Comparison of ENCODE assay signal across 14 mouse cellular contexts in genomic region chr5:137758921-137759534, GRCm38 (mm10). TPM values are rescaled to one million over a fixed set of nuclear protein-coding genes. Genes with fewer than 3 reads are reported as not detected.
DNase-seq lines count a peak whose midpoint lies in the region; ATAC-seq and TF ChIP-seq lines count a peak whose summit lies in the region.
"Had no signal": no experiment of that assay in that cellular context is flagged by ENCODE, and none has a peak within 500 bp of the region (broad histone marks: within the 10 kb centered on the region; RNA-seq: fewer than 3 reads in every experiment).

No protein-coding gene starts in this region.

- H3K4me3 ChIP-seq in hindbrain, embryonic 12.5 days = no peak overlapping the region
- no peak overlapping the region for H3K4me3 ChIP-seq in hindbrain, embryonic 10.5 days
- H3K4me3 ChIP-seq in testis, adult 2 months (ENCODE audit: control insufficient read depth, low read depth, low read length) = peak overlapping the region; percentile 66
- 0 out of 2 replicates have a peak overlapping the region, but pooled peaks have one; percentile 22 for H3K4me3 ChIP-seq in hindbrain, postnatal 0 days (ENCODE audit: low read length)
- no peak overlapping the region for H3K4me3 ChIP-seq in intestine, postnatal 0 days (ENCODE audit: low read depth, low read length)
- H3K4me3 ChIP-seq: liver, embryonic 15.5 days had no signal

- no peak for ATAC-seq in hindbrain, embryonic 12.5 days (ENCODE audit: low FRiP score)
- ATAC-seq in hindbrain, postnatal 0 days = no peak
- no peak for ATAC-seq in intestine, postnatal 0 days

- H3K4me2 ChIP-seq in hindbrain, embryonic 12.5 days (replicated peaks) = no peak overlapping the region
- H3K4me2 ChIP-seq in hindbrain, postnatal 0 days (ENCODE audit: low read depth, low read length) = peak overlapping the region; percentile 47
- no peak overlapping the region for H3K4me2 ChIP-seq in intestine, postnatal 0 days (replicated peaks; ENCODE audit: low read depth)
- H3K4me2 ChIP-seq: liver, embryonic 15.5 days had no signal

- H3K27me3 ChIP-seq in hindbrain, embryonic 12.5 days = no peaks in the 10 kb centered on the region
- H3K27me3 ChIP-seq in hindbrain, embryonic 10.5 days (ENCODE audit: insufficient read depth, poor library complexity, severe bottlenecking) = no peaks in the 10 kb centered on the region
- no peaks in the 10 kb centered on the region for H3K27me3 ChIP-seq in testis, adult 2 months (ENCODE audit: control insufficient read depth, insufficient read depth, low read length)
- no peaks in the 10 kb centered on the region for H3K27me3 ChIP-seq in hindbrain, postnatal 0 days (ENCODE audit: insufficient read depth, low read length)
- no peaks in the 10 kb centered on the region for H3K27me3 ChIP-seq in intestine, postnatal 0 days (replicated peaks; ENCODE audit: control insufficient read depth, insufficient read depth, low read length)
- H3K27me3 ChIP-seq: liver, embryonic 15.5 days had no signal

- WGBS in hindbrain, embryonic 12.5 days = 86% methylated on average over 19 of the region's 19 CpGs
- 91% methylated on average over 19 of the region's 19 CpGs for WGBS in hindbrain, embryonic 10.5 days
- 80% methylated on average over 19 of the region's 19 CpGs for WGBS in hindbrain, postnatal 0 days
- 90% methylated on average over 19 of the region's 19 CpGs for whole genome bisulfite sequencing in intestine, postnatal 0 days

- peak overlapping the region; percentile 30; the same call in 1 of the 2 replicates for H3K27ac ChIP-seq in hindbrain, embryonic 12.5 days
- no peak overlapping the region for H3K27ac ChIP-seq in hindbrain, embryonic 10.5 days
- 0 out of 2 replicates have a peak overlapping the region, but pooled peaks have one; percentile 22 for H3K27ac ChIP-seq in testis, adult 2 months (ENCODE audit: control insufficient read depth, insufficient read depth, low read depth, low read length)
- peak overlapping the region; percentile 82 for H3K27ac ChIP-seq in hindbrain, postnatal 0 days
- H3K27ac ChIP-seq in intestine, postnatal 0 days (ENCODE audit: low read depth, low read length) = no peak overlapping the region
- H3K27ac ChIP-seq: liver, embryonic 15.5 days had no signal

- peaks cover 27% of the 10 kb centered on the region; the same call in 1 of the 2 replicates for H3K36me3 ChIP-seq in hindbrain, embryonic 12.5 days
- peaks cover 51% of the 10 kb centered on the region for H3K36me3 ChIP-seq in hindbrain, embryonic 10.5 days
- no peaks in the 10 kb centered on the region for H3K36me3 ChIP-seq in testis, adult 2 months (ENCODE audit: control insufficient read depth, insufficient read depth, low read length)
- H3K36me3 ChIP-seq in hindbrain, postnatal 0 days (ENCODE audit: insufficient read depth, low read length) = no peaks in the 10 kb centered on the region
- H3K36me3 ChIP-seq in intestine, postnatal 0 days (ENCODE audit: control insufficient read depth, insufficient read depth) = peaks cover 49% of the 10 kb centered on the region

- H3K9ac ChIP-seq in hindbrain, embryonic 12.5 days = 0 out of 2 replicates have a peak overlapping the region, but pooled peaks have one; percentile 23
- peak overlapping the region; percentile 38; the same call in 1 of the 2 replicates for H3K9ac ChIP-seq in hindbrain, postnatal 0 days (replicated peaks; ENCODE audit: low read length)
- no peak overlapping the region for H3K9ac ChIP-seq in intestine, postnatal 0 days (ENCODE audit: low read depth, low read length)
- H3K9ac ChIP-seq: liver, embryonic 15.5 days had no signal

- intact Hi-C loops in left cerebral cortex, postnatal 14 days (cut with DNase I) = no loop called here

- DNase-seq in hindbrain, embryonic 10.5 days (ENCODE audit: low spot score) = no peak
- no peak for DNase-seq in testis, postnatal 14 days (ENCODE audit: low spot score)
- DNase-seq in hindbrain, postnatal 0 days (ENCODE audit: low spot score) = no peak
- no peak for DNase-seq in adrenal gland, adult 18-20 months (ENCODE audit: low spot score in 2 of 2)
- no peak for DNase-seq in left cerebral cortex, postnatal 14 days (ENCODE audit: low spot score in 2 of 2)
- DNase-seq: adrenal gland, postnatal 25 days; cerebellum, adult 18-20 months; heart, adult 18-20 months; right cerebral cortex, postnatal 14 days had no signal

- TF ChIP-seq POLR2A in testis, adult 2 months (IDR thresholded peaks at IDR 0.05; ENCODE audit: control insufficient read depth, low read depth, low read length) = no peak

- no peaks in the 10 kb centered on the region for H3K9me3 ChIP-seq in hindbrain, embryonic 12.5 days (replicated peaks)
- H3K9me3 ChIP-seq in hindbrain, embryonic 10.5 days = no peaks in the 10 kb centered on the region
- H3K9me3 ChIP-seq in hindbrain, postnatal 0 days (ENCODE audit: low read length) = no peaks in the 10 kb centered on the region
- no peaks in the 10 kb centered on the region for H3K9me3 ChIP-seq in intestine, postnatal 0 days (ENCODE audit: control insufficient read depth)
- H3K9me3 ChIP-seq: liver, embryonic 15.5 days had no signal

- H3K4me1 ChIP-seq in hindbrain, embryonic 12.5 days = peaks cover 8% of the 10 kb centered on the region; the same call in 1 of the 2 replicates
- H3K4me1 ChIP-seq in hindbrain, embryonic 10.5 days (replicated peaks) = peaks cover 16% of the 10 kb centered on the region; the same call in 1 of the 2 replicates
- peaks cover 6% of the 10 kb centered on the region for H3K4me1 ChIP-seq in testis, adult 2 months (ENCODE audit: control insufficient read depth, insufficient read depth, low read length)
- no peaks in the 10 kb centered on the region for H3K4me1 ChIP-seq in hindbrain, postnatal 0 days (ENCODE audit: insufficient read depth, low read length)
- no peaks in the 10 kb centered on the region for H3K4me1 ChIP-seq in intestine, postnatal 0 days (replicated peaks; ENCODE audit: control insufficient read depth, insufficient read depth, low read length)

- no peak for TF ChIP-seq CTCF in testis, adult 2 months (IDR thresholded peaks at IDR 0.05; ENCODE audit: control insufficient read depth, insufficient read depth, insufficient replicate concordance, low read depth, low read length)
- no peak for TF ChIP-seq CTCF in hindbrain, postnatal 0 days (IDR thresholded peaks at IDR 0.05; ENCODE audit: low read depth)
- TF ChIP-seq CTCF in intestine, postnatal 0 days (IDR thresholded peaks at IDR 0.05; ENCODE audit: low read depth) = no peak

RNA-seq across cellular contexts. Expression of gene Tsc22d4, which starts 13.5 kb away (rescaled TPM):
- 81.8 and 82.9 TPM in 2 replicates for polyA plus RNA-seq in hindbrain, embryonic 12.5 days (2016; fragmentation: Nextera tagmentation; extraction: Ambion mirVana)
- polyA plus RNA-seq in hindbrain, embryonic 10.5 days (2016; fragmentation: Nextera tagmentation; extraction: Ambion mirVana) = 82.5 and 86.0 TPM in 2 replicates
- polyA plus RNA-seq in testis, adult 2 months (2012; rRNA removed) = 423 and 435 TPM in 2 replicates
- 383 and 444 TPM in 2 replicates for total RNA-seq in hindbrain, postnatal 0 days (2014; rRNA removed)
- 251 and 270 TPM in 2 replicates for polyA plus RNA-seq in hindbrain, postnatal 0 days (2015; fragmentation: Nextera tagmentation; extraction: Ambion mirVana)
- 10 to 100 TPM; 72.5 to 80.5 TPM for total RNA-seq in adrenal gland, adult 18-20 months (2021)
- polyA plus RNA-seq in intestine, postnatal 0 days (2015; fragmentation: Nextera tagmentation; extraction: Ambion mirVana) = 111 and 119 TPM in 2 replicates
- 100 to 1,000 TPM; 169 to 181 TPM for total RNA-seq in left cerebral cortex, postnatal 14 days (2021)

RNA-seq across cellular contexts. Expression of gene Nyap1, which starts 17.6 kb away (rescaled TPM):
- 20.9 and 22.2 TPM in 2 replicates for polyA plus RNA-seq in hindbrain, embryonic 12.5 days (2016; fragmentation: Nextera tagmentation; extraction: Ambion mirVana)
- 4.7 and 9.5 TPM in 2 replicates for polyA plus RNA-seq in hindbrain, embryonic 10.5 days (2016; fragmentation: Nextera tagmentation; extraction: Ambion mirVana)
- 0.97 and 0.98 TPM in 2 replicates for polyA plus RNA-seq in testis, adult 2 months (2012; rRNA removed)
- 192 and 215 TPM in 2 replicates for total RNA-seq in hindbrain, postnatal 0 days (2014; rRNA removed)
- polyA plus RNA-seq in hindbrain, postnatal 0 days (2015; fragmentation: Nextera tagmentation; extraction: Ambion mirVana) = 30.0 and 33.2 TPM in 2 replicates
- 1 to 10 TPM; 4.2 to 4.7 TPM for total RNA-seq in adrenal gland, adult 18-20 months (2021)
- 1.6 and 2.0 TPM in 2 replicates for polyA plus RNA-seq in intestine, postnatal 0 days (2015; fragmentation: Nextera tagmentation; extraction: Ambion mirVana)
- 10 to 100 TPM; 78.5 to 83.4 TPM for total RNA-seq in left cerebral cortex, postnatal 14 days (2021)
- total RNA-seq: megakaryocyte-erythroid progenitor cell, adult 5-6 weeks had no signal

RNA-seq across cellular contexts. Expression of gene Ppp1r35, which starts 19.6 kb away (rescaled TPM):
- polyA plus RNA-seq in hindbrain, embryonic 12.5 days (2016; fragmentation: Nextera tagmentation; extraction: Ambion mirVana) = 55.1 and 59.7 TPM in 2 replicates
- polyA plus RNA-seq in hindbrain, embryonic 10.5 days (2016; fragmentation: Nextera tagmentation; extraction: Ambion mirVana) = 51.4 and 78.3 TPM in 2 replicates
- polyA plus RNA-seq in testis, adult 2 months (2012; rRNA removed) = 48.3 and 60.4 TPM in 2 replicates
- total RNA-seq in hindbrain, postnatal 0 days (2014; rRNA removed) = 52.8 and 67.0 TPM in 2 replicates
- polyA plus RNA-seq in hindbrain, postnatal 0 days (2015; fragmentation: Nextera tagmentation; extraction: Ambion mirVana) = 35.5 and 37.1 TPM in 2 replicates
- total RNA-seq in adrenal gland, adult 18-20 months (2021) = 10 to 100 TPM; 23.7 to 24.6 TPM
- 29.0 and 30.8 TPM in 2 replicates for polyA plus RNA-seq in intestine, postnatal 0 days (2015; fragmentation: Nextera tagmentation; extraction: Ambion mirVana)
- total RNA-seq in left cerebral cortex, postnatal 14 days (2021) = 10 to 100 TPM; 26.0 to 29.2 TPM

RNA-seq across cellular contexts. Expression of gene Mepce, which starts 28.4 kb away (rescaled TPM):
- polyA plus RNA-seq in hindbrain, embryonic 12.5 days (2016; fragmentation: Nextera tagmentation; extraction: Ambion mirVana) = 11.0 and 14.8 TPM in 2 replicates
- polyA plus RNA-seq in hindbrain, embryonic 10.5 days (2016; fragmentation: Nextera tagmentation; extraction: Ambion mirVana) = 12.6 TPM in 2 replicates
- polyA plus RNA-seq in testis, adult 2 months (2012; rRNA removed) = 103 and 114 TPM in 2 replicates
- total RNA-seq in hindbrain, postnatal 0 days (2014; rRNA removed) = 40.3 and 49.2 TPM in 2 replicates
- 16.8 and 17.1 TPM in 2 replicates for polyA plus RNA-seq in hindbrain, postnatal 0 days (2015; fragmentation: Nextera tagmentation; extraction: Ambion mirVana)
- total RNA-seq in adrenal gland, adult 18-20 months (2021) = 10 to 100 TPM; 39.9 to 44.6 TPM
- polyA plus RNA-seq in intestine, postnatal 0 days (2015; fragmentation: Nextera tagmentation; extraction: Ambion mirVana) = 10.3 and 10.8 TPM in 2 replicates
- 10 to 100 TPM; 29.2 to 30.2 TPM for total RNA-seq in left cerebral cortex, postnatal 14 days (2021)

RNA-seq across cellular contexts. Expression of gene Zcwpw1, which starts 28.6 kb away (rescaled TPM):
- polyA plus RNA-seq in hindbrain, embryonic 12.5 days (2016; fragmentation: Nextera tagmentation; extraction: Ambion mirVana) = 19.5 and 20.1 TPM in 2 replicates
- polyA plus RNA-seq in hindbrain, embryonic 10.5 days (2016; fragmentation: Nextera tagmentation; extraction: Ambion mirVana) = 11.9 and 13.9 TPM in 2 replicates
- 10.9 and 12.3 TPM in 2 replicates for polyA plus RNA-seq in testis, adult 2 months (2012; rRNA removed)
- 3.8 and 4.9 TPM in 2 replicates for total RNA-seq in hindbrain, postnatal 0 days (2014; rRNA removed)
- 11.4 TPM in 2 replicates for polyA plus RNA-seq in hindbrain, postnatal 0 days (2015; fragmentation: Nextera tagmentation; extraction: Ambion mirVana)
- total RNA-seq in adrenal gland, adult 18-20 months (2021) = 1 to 10 TPM; 2.3 to 2.4 TPM
- polyA plus RNA-seq in intestine, postnatal 0 days (2015; fragmentation: Nextera tagmentation; extraction: Ambion mirVana) = 3.3 and 3.5 TPM in 2 replicates
- total RNA-seq in left cerebral cortex, postnatal 14 days (2021) = 1 to 10 TPM; 4.4 to 7.4 TPM

Comparison
In these comparisons a context has a peak if more than half of its experiments do, and no peak if none do; other contexts are left out.
1. H3K27ac ChIP-seq: peak in hindbrain, embryonic 12.5 days (single experiment), testis, adult 2 months (single experiment) and hindbrain, postnatal 0 days (single experiment); none in hindbrain, embryonic 10.5 days (single experiment) and intestine, postnatal 0 days (single experiment).
2. H3K4me3 ChIP-seq: peak in testis, adult 2 months (single experiment) and hindbrain, postnatal 0 days (single experiment); none in hindbrain, embryonic 12.5 days (single experiment), hindbrain, embryonic 10.5 days (single experiment) and intestine, postnatal 0 days (single experiment).